Mouse (Mus musculus): ENCODE measurements around the gene Sfpq. TPM values are rescaled to one million over a fixed set of nuclear protein-coding genes. Genes with fewer than 3 reads are reported as not detected.
"Not testable (repeated sequence)": the region's sequence is repeated elsewhere in the genome, so short reads cannot be mapped to it uniquely, and the experiment has no call there.

Gene Sfpq
- total RNA-seq (2021) = 100 to 1,000 TPM in 1 of 2 experiments, 10 to 100 TPM in 1; 97.8 to 138 TPM
- long read RNA-seq, experiment 1, transcript Sfpq-201 (10 exons, 3,465 nt) = major isoform, 44 of 55 reads
- long read RNA-seq, experiment 1, partial matches to known transcripts = 4 of 55 reads
- long read RNA-seq, experiment 1, other reads (novel, unspliced or antisense) = 7 of 55 reads
- long read RNA-seq, experiment 2, transcript Sfpq-201 (10 exons, 3,465 nt) = major isoform, 41 of 55 reads
- long read RNA-seq, experiment 2, partial matches to known transcripts = 6 of 55 reads
- long read RNA-seq, experiment 2, other reads (novel, unspliced or antisense) = 7 of 55 reads

- DNase-seq = peak; percentile 97
Observed at GRCm38 (mm10) chr4:127021151-127021945, at the start of gene Sfpq. Gene Sfpq, plus strand, starts transcription at chr4:127021324.

- DNase-seq = peak; percentile 47
Observed at GRCm38 (mm10) chr4:126977467-126977866, 43.7 kb upstream of the Sfpq start.

GRCm38 (mm10) chr4:126978706-126979105, 42.4 kb upstream of the Sfpq start:
- no peak for DNase-seq

GRCm38 (mm10) chr4:126983321-126983720, 37.8 kb upstream of the Sfpq start:
- DNase-seq = no peak

GRCm38 (mm10) chr4:126983736-126984525, 37.2 kb upstream of the Sfpq start:
- not testable (repeated sequence) for DNase-seq

GRCm38 (mm10) chr4:126986768-126987167, 34.4 kb upstream of the Sfpq start:
- DNase-seq = no peak

- DNase-seq = no peak
Observed at GRCm38 (mm10) chr4:126988503-126988902, 32.6 kb upstream of the Sfpq start.

- DNase-seq = no peak
Observed at GRCm38 (mm10) chr4:126990553-126990952, 30.6 kb upstream of the Sfpq start.

- DNase-seq = peak; percentile 8
Observed at GRCm38 (mm10) chr4:126992356-126992755, 28.8 kb upstream of the Sfpq start.

- DNase-seq = not testable (repeated sequence)
Observed at GRCm38 (mm10) chr4:126999372-126999771, 21.8 kb upstream of the Sfpq start.

- DNase-seq = no peak
Observed at GRCm38 (mm10) chr4:127000601-127001105, 20.5 kb upstream of the Sfpq start.

GRCm38 (mm10) chr4:127004384-127004783, 16.7 kb upstream of the Sfpq start:
- no peak for DNase-seq

GRCm38 (mm10) chr4:127005113-127005936, 15.8 kb upstream of the Sfpq start:
- DNase-seq = peak; percentile 28

- DNase-seq = peak; percentile 80
Observed at GRCm38 (mm10) chr4:127015294-127015993, 5.7 kb upstream of the Sfpq start.

GRCm38 (mm10) chr4:127016366-127016765, 4.8 kb upstream of the Sfpq start:
- DNase-seq = no peak

- DNase-seq = no peak
Observed at GRCm38 (mm10) chr4:127020411-127021150, 543 bp upstream of the Sfpq start.

GRCm38 (mm10) chr4:127021989-127022626, 984 bp downstream of the Sfpq start:
- peak; percentile 84 for DNase-seq

GRCm38 (mm10) chr4:127023201-127023600, 2.1 kb downstream of the Sfpq start:
- DNase-seq = no peak

- DNase-seq = no peak
Observed at GRCm38 (mm10) chr4:127024240-127024639, 3.1 kb downstream of the Sfpq start.

GRCm38 (mm10) chr4:127026826-127027225, 5.7 kb downstream of the Sfpq start:
- DNase-seq = no peak
